Mouse (Mus musculus) CH12.LX (cell line): ENCODE measurements around the gene Nadsyn1. TPM values are rescaled to one million over a fixed set of nuclear protein-coding genes. Genes with fewer than 3 reads are reported as not detected.

Source experiments
- DNase-seq: peaks from one replicate; pipeline ENCODE4 v3.0.0-alpha.2; 2013; ENCODE audit errors: extremely low read depth
- H3K27ac ChIP-seq: 2 replicates; pipeline ENCODE4 v1.5.1; 2012; ENCODE audit warnings: low read depth, mild to moderate bottlenecking, control low read depth, moderate library complexity; ENCODE audit not compliant: insufficient read depth
- H3K27me3 ChIP-seq: replicated peaks from 2 replicates; pipeline ENCODE3; 2012; ENCODE audit warnings: inconsistent platforms
- H3K36me3 ChIP-seq, 2 experiments: replicated peaks in 1 of 2; 2 replicates each; pipeline versions ENCODE3 to v1.6.1; 2012; ENCODE audit warnings: inconsistent platforms in 1 of 2, low read length in 1 of 2, mild to moderate bottlenecking in 1 of 2, mixed read lengths in 1 of 2, moderate library complexity in 1 of 2; ENCODE audit not compliant: control insufficient read depth in 1 of 2, insufficient read depth in 1 of 2
- H3K4me1 ChIP-seq, 2 experiments: 2 replicates each; pipeline ENCODE4 v1.6.1; 2012; ENCODE audit warnings: inconsistent platforms in 1 of 2, moderate library complexity in 1 of 2; ENCODE audit not compliant: insufficient read depth in 2 of 2, control insufficient read depth in 1 of 2
- H3K4me2 ChIP-seq: 2 replicates; pipeline ENCODE4 v1.6.1; 2012; ENCODE audit warnings: low read depth, mild to moderate bottlenecking, control low read depth; ENCODE audit not compliant: poor library complexity, insufficient read depth, severe bottlenecking
- H3K4me3 ChIP-seq, 3 experiments: fragments of 150-350 bp in 1 of 3; sonication (generic) in 1 of 3; replicated peaks in 1 of 3; 2 replicates each; pipeline versions ENCODE3 to v1.5.1; 2011 to 2012; ENCODE audit warnings: low read depth in 2 of 3, low read length in 2 of 3, mild to moderate bottlenecking in 2 of 3, moderate library complexity in 2 of 3, control low read depth in 1 of 3, improper control_type of control experiment in 1 of 3, inconsistent platforms in 1 of 3, mixed read lengths in 1 of 3; ENCODE audit not compliant: poor library complexity in 1 of 3
- H3K79me2 ChIP-seq: replicated peaks from 2 replicates; pipeline ENCODE4 v1.6.1; 2012; ENCODE audit warnings: mild to moderate bottlenecking, moderate library complexity; ENCODE audit not compliant: control insufficient read depth, poor library complexity, insufficient read depth, severe bottlenecking; ENCODE audit errors: extremely low read depth
- H3K9ac ChIP-seq: 2 replicates; pipeline ENCODE4 v1.6.1; 2012; ENCODE audit warnings: low read depth, mild to moderate bottlenecking, control low read depth, moderate library complexity; ENCODE audit not compliant: insufficient read depth
- H3K9me3 ChIP-seq: replicated peaks from 2 replicates; pipeline ENCODE3; 2012; ENCODE audit warnings: low read length, inconsistent platforms, mixed read lengths
- CHD1 ChIP-seq: IDR thresholded peaks from 2 replicates; pipeline ENCODE4 v1.6.1; 2012; ENCODE audit warnings: low read depth, low read length, improper control_type of control experiment, inconsistent platforms
- CTCF ChIP-seq, 2 experiments: IDR thresholded peaks in 1 of 2; conservative IDR thresholded peaks in 1 of 2; 2 replicates each; pipeline ENCODE4 v1.5.1; 2011 to 2012; ENCODE audit warnings: low read depth in 2 of 2, low read length in 2 of 2, improper control_type of control experiment in 1 of 2, inconsistent platforms in 1 of 2, mild to moderate bottlenecking in 1 of 2, moderate library complexity in 1 of 2
- E2F4 ChIP-seq: IDR thresholded peaks from 2 replicates; pipeline ENCODE4 v1.6.1; 2011; ENCODE audit warnings: low read depth, low read length, improper control_type of control experiment; ENCODE audit not compliant: insufficient replicate concordance
- ELF1 ChIP-seq: IDR thresholded peaks from 2 replicates; pipeline ENCODE4 v1.6.1; 2014; ENCODE audit warnings: low read depth, mild to moderate bottlenecking, inconsistent platforms, low read length, improper control_type of control experiment
- EP300 ChIP-seq: IDR thresholded peaks from 2 replicates; pipeline ENCODE4 v1.6.1; 2011; ENCODE audit warnings: low read length, improper control_type of control experiment
- ETS1 ChIP-seq: conservative IDR thresholded peaks from 2 replicates; pipeline ENCODE4 v1.6.1; 2012; ENCODE audit warnings: low read depth, mild to moderate bottlenecking, inconsistent platforms, low read length, improper control_type of control experiment, moderate library complexity
- GABPA ChIP-seq: IDR thresholded peaks from 2 replicates; pipeline ENCODE4 v1.6.1; 2012; ENCODE audit warnings: low read depth, low read length, improper control_type of control experiment, inconsistent platforms; ENCODE audit not compliant: insufficient replicate concordance
- HCFC1 ChIP-seq: IDR thresholded peaks from 2 replicates; pipeline ENCODE4 v1.6.1; 2012; ENCODE audit warnings: low read depth, mild to moderate bottlenecking, inconsistent platforms, low read length, improper control_type of control experiment
- IRF4 ChIP-seq: IDR thresholded peaks from 2 replicates; pipeline ENCODE4 v1.6.1; 2014; ENCODE audit warnings: low read depth, mild to moderate bottlenecking, inconsistent platforms, low read length, improper control_type of control experiment
- JUN ChIP-seq: IDR thresholded peaks from 2 replicates; pipeline ENCODE4 v1.6.1; 2011; ENCODE audit warnings: low read depth, mild to moderate bottlenecking, low read length, improper control_type of control experiment, moderate library complexity; ENCODE audit not compliant: insufficient read depth
- MAZ ChIP-seq: IDR thresholded peaks from 2 replicates; pipeline ENCODE4 v1.6.1; 2012; ENCODE audit warnings: low read depth, mild to moderate bottlenecking, inconsistent platforms, low read length, improper control_type of control experiment, moderate library complexity
- MEF2A ChIP-seq: IDR thresholded peaks from 2 replicates; pipeline ENCODE4 v1.6.1; 2014; ENCODE audit warnings: low read depth, mild to moderate bottlenecking, inconsistent platforms, low read length, improper control_type of control experiment, borderline replicate concordance
- MXI1 ChIP-seq: IDR thresholded peaks from 2 replicates; pipeline ENCODE4 v1.6.1; 2011; ENCODE audit warnings: mild to moderate bottlenecking, low read depth, low read length, improper control_type of control experiment
- MYC ChIP-seq: IDR thresholded peaks from 2 replicates; pipeline ENCODE4 v1.6.1; 2011; ENCODE audit warnings: low read depth, mild to moderate bottlenecking, improper control_type of control experiment, low read length
- NELFE ChIP-seq: IDR thresholded peaks from 2 replicates; pipeline ENCODE4 v1.6.1; 2011; ENCODE audit warnings: low read depth, low read length, improper control_type of control experiment
- NRF1 ChIP-seq: IDR thresholded peaks from 2 replicates; pipeline ENCODE4 v1.6.1; 2014; ENCODE audit warnings: low read depth, mild to moderate bottlenecking, inconsistent platforms, low read length, improper control_type of control experiment, moderate library complexity
- RAD21 ChIP-seq: IDR thresholded peaks from 2 replicates; pipeline ENCODE4 v1.6.1; 2011; ENCODE audit warnings: low read depth, mild to moderate bottlenecking, low read length, improper control_type of control experiment, moderate library complexity
- RCOR1 ChIP-seq: conservative IDR thresholded peaks from 2 replicates; pipeline ENCODE4 v1.6.1; 2012; ENCODE audit warnings: low read depth, mild to moderate bottlenecking, inconsistent platforms, low read length, improper control_type of control experiment
- TBP ChIP-seq: conservative IDR thresholded peaks from 2 replicates; pipeline ENCODE4 v1.6.1; 2011; ENCODE audit warnings: low read depth, low read length, improper control_type of control experiment
- TCF12 ChIP-seq: IDR thresholded peaks from 2 replicates; pipeline ENCODE4 v1.6.1; 2014; ENCODE audit warnings: low read depth, mild to moderate bottlenecking, inconsistent platforms, low read length, improper control_type of control experiment
- USF1 ChIP-seq: IDR thresholded peaks from 2 replicates; pipeline ENCODE4 v1.6.1; 2014; ENCODE audit warnings: low read depth, mild to moderate bottlenecking, inconsistent platforms, low read length, improper control_type of control experiment
- dilution Hi-C: fragments of 300-500 bp; cut with MboI; formaldehyde crosslinking; loops from 2 replicates; pipeline ENCODE4 v1.14.3; 2020; ENCODE audit warnings: low sequenced_read_pairs; ENCODE audit not compliant: extremely low pct_unique_long_range_greater_than_20kb, extremely low pct_ligation_motif_present
- in situ Hi-C: fragments of 300-500 bp; cut with MboI; formaldehyde crosslinking; loops from 3 replicates; pipeline ENCODE4 v1.14.3; 2019; ENCODE audit warnings: low sequenced_read_pairs, low pct_ligation_motif_present, low pct_unique_long_range_greater_than_20kb, mixed read lengths
- polyA plus RNA-seq: library from polyadenylated mRNA; unstranded; fragments of >175 nt; gene quantifications from 2 replicates; pipeline ENCODE4 v1.2.1, GENCODE M21; 2012; ENCODE audit warnings: low read depth; ENCODE audit not compliant: insufficient read length
- total RNA-seq, 2 experiments: library from RNA; depleted of rRNA; stranded (reverse); fragments of 300-350 nt in 1 of 2; fragments of >200 nt in 1 of 2; gene quantifications; 2 replicates each; pipeline ENCODE4 v1.2.3; 2012 to 2014

The Nadsyn1 gene
- total and polyA plus RNA-seq, 3 experiments = 5.4 to 11.7 (median 8.6) TPM

- TF ChIP-seq ELF1 = no peak
- TF ChIP-seq CHD1 = no peak
- no peak for TF ChIP-seq MAZ
- TF ChIP-seq EP300 = no peak
- TF ChIP-seq MYC = no peak
- no peak for TF ChIP-seq NELFE
- no peak for TF ChIP-seq MXI1
- TF ChIP-seq CTCF (conservative IDR thresholded peaks at IDR 0.05 in 1 of 2, IDR thresholded peaks at IDR 0.05 in 1 of 2; ENCODE audit: low read depth in 2 of 2, low read length in 2 of 2) = no peak
- TF ChIP-seq JUN = no peak
- TF ChIP-seq RAD21 = no peak
- TF ChIP-seq, all 38 proteins: peak for 0
- no peaks in the 10 kb centered on the region for H3K27me3 ChIP-seq
- no peak overlapping the region for H3K4me3 ChIP-seq
- no peak overlapping the region for H3K4me2 ChIP-seq
- H3K9me3 ChIP-seq = no peaks in the 10 kb centered on the region
- H3K9ac ChIP-seq = no peak overlapping the region
- in situ Hi-C loops (no loop called here), dilution Hi-C loops (no loop called here)
- H3K79me2 ChIP-seq = no peaks in the 10 kb centered on the region
- H3K4me1 ChIP-seq = no peaks in the 10 kb centered on the region
- H3K36me3 ChIP-seq = peaks cover 47 to 92% of the 10 kb centered on the region in 2 experiments
- no peak for DNase-seq
- H3K27ac ChIP-seq = no peak overlapping the region
Measured at GRCm38 (mm10) chr7:143800770-143801169, 21.9 kb downstream of the Nadsyn1 start.

GRCm38 (mm10) chr7:143798783-143799182 lies 23.9 kb downstream of the Nadsyn1 start:
- dilution Hi-C loops = no loop called here
- DNase-seq = no peak
- no peak overlapping the region for H3K4me2 ChIP-seq
- H3K9me3 ChIP-seq = no peaks in the 10 kb centered on the region
- no peaks in the 10 kb centered on the region for H3K4me1 ChIP-seq
- in situ Hi-C loops = no loop called here
- H3K27me3 ChIP-seq = no peaks in the 10 kb centered on the region
- H3K36me3 ChIP-seq = peaks cover 34 to 87% of the 10 kb centered on the region in 2 experiments
- no peak overlapping the region for H3K9ac ChIP-seq
- H3K79me2 ChIP-seq = no peaks in the 10 kb centered on the region
- no peak overlapping the region for H3K4me3 ChIP-seq
- H3K27ac ChIP-seq = no peak overlapping the region
- TF ChIP-seq MEF2A (no peak), TCF12 (no peak), GABPA (no peak), USF1 (no peak), JUN (no peak), NRF1 (no peak), TBP (no peak), RCOR1 (no peak), E2F4 (no peak), HCFC1 (no peak), RAD21 (no peak), EP300 (no peak), ETS1 (no peak), IRF4 (no peak), MYC (no peak)
